19 mouse cellular contexts compared by ENCODE assay signal in genomic region chr13:40968564-40968963, GRCm38 (mm10). TPM values are rescaled to one million over a fixed set of nuclear protein-coding genes. Genes with fewer than 3 reads are reported as not detected.
DNase-seq lines count a peak whose midpoint lies in the region; ATAC-seq and TF ChIP-seq lines count a peak whose summit lies in the region.
"Had no signal": no experiment of that assay in that cellular context is flagged by ENCODE, and none has a peak within 500 bp of the region (broad histone marks: within the 10 kb centered on the region; RNA-seq: fewer than 3 reads in every experiment).

No protein-coding gene starts in this region.

- no peaks in the 10 kb centered on the region for H3K36me3 ChIP-seq in liver, embryonic 15.5 days (replicated peaks)
- no peaks in the 10 kb centered on the region for H3K36me3 ChIP-seq in midbrain, postnatal 0 days (ENCODE audit: insufficient read depth, low read length)
- H3K36me3 ChIP-seq: embryonic facial prominence, embryonic 12.5 days; G1E; heart, embryonic 15.5 days; hindbrain, embryonic 13.5 days; limb, embryonic 13.5 days; stomach, embryonic 15.5 days had no signal

- TF ChIP-seq CTCF in midbrain, postnatal 0 days (IDR thresholded peaks at IDR 0.05) = no peak

- peak; percentile 17 for DNase-seq in adrenal gland, postnatal 14 days
- no peak for DNase-seq in adrenal gland, adult 18-20 months (ENCODE audit: low spot score in 2 of 2)
- DNase-seq in testis, postnatal 10 days (ENCODE audit: low spot score) = peak; percentile 32
- no peak for DNase-seq in testis, postnatal 14 days (ENCODE audit: low spot score)
- DNase-seq in left cerebral cortex, adult 18-20 months (ENCODE audit: low spot score in 2 of 2) = no peak
- no peak for DNase-seq in midbrain, postnatal 0 days (ENCODE audit: low spot score)
- DNase-seq: B cell, adult 2 months; cerebellum, postnatal 25 days; heart, adult 11 months; kidney, postnatal 25 days had no signal

- no peak overlapping the region for H3K9ac ChIP-seq in liver, embryonic 15.5 days
- H3K9ac ChIP-seq in midbrain, postnatal 0 days (replicated peaks; ENCODE audit: low read length, poor library complexity, severe bottlenecking) = no peak overlapping the region
- H3K9ac ChIP-seq: embryonic facial prominence, embryonic 12.5 days; heart, embryonic 15.5 days; hindbrain, embryonic 13.5 days; limb, embryonic 13.5 days; stomach, embryonic 15.5 days had no signal

- ATAC-seq in liver, embryonic 15.5 days (ENCODE audit: insufficient read depth) = peak; percentile 25; the same call in 1 of the 2 replicates
- peak; percentile 72 for ATAC-seq in monocyte, adult 5-6 weeks (replicated peaks; ENCODE audit: insufficient number of reproducible peaks, low FRiP score, low TSS enrichment, poor library complexity, severe bottlenecking)
- no peak for ATAC-seq in midbrain, postnatal 0 days (ENCODE audit: low FRiP score)
- ATAC-seq: intestine, postnatal 0 days had no signal

- 12% methylated on average over 5 of the region's 5 CpGs for WGBS in liver, embryonic 15.5 days (ENCODE audit: insufficient replicate concordance)
- WGBS in midbrain, postnatal 0 days = 79% methylated on average over 5 of the region's 5 CpGs

- no peak overlapping the region for H3K4me3 ChIP-seq in liver, embryonic 15.5 days (replicated peaks)
- H3K4me3 ChIP-seq in midbrain, postnatal 0 days (ENCODE audit: low read depth, low read length) = no peak overlapping the region
- H3K4me3 ChIP-seq: embryonic facial prominence, embryonic 12.5 days; heart, embryonic 15.5 days; hindbrain, embryonic 13.5 days; limb, embryonic 13.5 days; stomach, embryonic 15.5 days had no signal

- no peak overlapping the region; the same call in 1 of the 2 replicates for H3K4me2 ChIP-seq in liver, embryonic 15.5 days
- H3K4me2 ChIP-seq in midbrain, postnatal 0 days (ENCODE audit: low read depth, low read length, poor library complexity, severe bottlenecking) = no peak overlapping the region
- H3K4me2 ChIP-seq: embryonic facial prominence, embryonic 12.5 days; heart, embryonic 15.5 days; hindbrain, embryonic 13.5 days; limb, embryonic 13.5 days; stomach, embryonic 15.5 days had no signal

- H3K27ac ChIP-seq in liver, embryonic 15.5 days (replicated peaks) = no peak overlapping the region
- H3K27ac ChIP-seq in midbrain, postnatal 0 days (ENCODE audit: low read depth, low read length) = no peak overlapping the region
- H3K27ac ChIP-seq: embryonic facial prominence, embryonic 12.5 days; heart, embryonic 15.5 days; hindbrain, embryonic 13.5 days; limb, embryonic 13.5 days; stomach, embryonic 15.5 days had no signal

- no peaks in the 10 kb centered on the region for H3K9me3 ChIP-seq in liver, embryonic 15.5 days (replicated peaks)
- H3K9me3 ChIP-seq in midbrain, postnatal 0 days (ENCODE audit: low read length) = no peaks in the 10 kb centered on the region
- H3K9me3 ChIP-seq: embryonic facial prominence, embryonic 12.5 days; G1E; heart, embryonic 15.5 days; hindbrain, embryonic 13.5 days; limb, embryonic 13.5 days; stomach, embryonic 15.5 days had no signal

- H3K4me1 ChIP-seq in liver, embryonic 15.5 days (replicated peaks) = peaks cover 6% of the 10 kb centered on the region
- no peaks in the 10 kb centered on the region for H3K4me1 ChIP-seq in midbrain, postnatal 0 days (ENCODE audit: insufficient read depth, low read length)
- H3K4me1 ChIP-seq: embryonic facial prominence, embryonic 12.5 days; heart, embryonic 15.5 days; hindbrain, embryonic 13.5 days; limb, embryonic 13.5 days; stomach, embryonic 15.5 days had no signal

- H3K27me3 ChIP-seq in liver, embryonic 15.5 days = no peaks in the 10 kb centered on the region
- no peaks in the 10 kb centered on the region for H3K27me3 ChIP-seq in midbrain, postnatal 0 days (ENCODE audit: insufficient read depth, low read length)
- H3K27me3 ChIP-seq: embryonic facial prominence, embryonic 12.5 days; heart, embryonic 15.5 days; hindbrain, embryonic 13.5 days; limb, embryonic 13.5 days; stomach, embryonic 15.5 days had no signal

RNA-seq across cellular contexts. Expression of gene Pak1ip1, which starts 32.3 kb away (rescaled TPM):
- 62.3 and 64.0 TPM in 2 replicates for total RNA-seq in adrenal gland, postnatal 14 days (2021)
- total RNA-seq in adrenal gland, adult 18-20 months (2021) = 10 to 100 TPM; 56.9 to 58.2 TPM
- 53.5 and 56.0 TPM in 2 replicates for polyA plus RNA-seq in liver, embryonic 15.5 days (2015; fragmentation: Nextera tagmentation; extraction: Ambion mirVana)
- total RNA-seq in monocyte, adult 5-6 weeks (2017) = 101 to 135 TPM (median 117 TPM) in 3 replicates
- total RNA-seq in left cerebral cortex, adult 18-20 months (2021) = 10 to 100 TPM; 40.1 to 41.5 TPM
- 32.9 and 38.1 TPM in 2 replicates for total RNA-seq in midbrain, postnatal 0 days (2014; rRNA removed)
- polyA plus RNA-seq in midbrain, postnatal 0 days (2015; fragmentation: Nextera tagmentation; extraction: Ambion mirVana) = 42.6 and 43.6 TPM in 2 replicates

RNA-seq across cellular contexts. Expression of gene Tmem14c, which starts 47.5 kb away (rescaled TPM):
- 268 and 286 TPM in 2 replicates for total RNA-seq in adrenal gland, postnatal 14 days (2021)
- 100 to 1,000 TPM; 176 to 205 TPM for total RNA-seq in adrenal gland, adult 18-20 months (2021)
- polyA plus RNA-seq in liver, embryonic 15.5 days (2015; fragmentation: Nextera tagmentation; extraction: Ambion mirVana) = 670 and 685 TPM in 2 replicates
- total RNA-seq in monocyte, adult 5-6 weeks (2017) = 116 to 148 TPM (median 143 TPM) in 3 replicates
- total RNA-seq in left cerebral cortex, adult 18-20 months (2021) = 10 to 100 TPM; 52.6 to 58.6 TPM
- 34.3 and 54.6 TPM in 2 replicates for total RNA-seq in midbrain, postnatal 0 days (2014; rRNA removed)
- polyA plus RNA-seq in midbrain, postnatal 0 days (2015; fragmentation: Nextera tagmentation; extraction: Ambion mirVana) = 112 and 124 TPM in 2 replicates

Comparison
In these comparisons a context has a peak if more than half of its experiments do, and no peak if none do; other contexts are left out.
1. DNase-seq: peak in adrenal gland, postnatal 14 days (single experiment) and testis, postnatal 10 days (single experiment); none in adrenal gland, adult 18-20 months (0 of 2), testis, postnatal 14 days (single experiment), left cerebral cortex, adult 18-20 months (0 of 2) and midbrain, postnatal 0 days (single experiment).